8 mouse cellular contexts compared by ENCODE assay signal in the genomic region with DNA sequence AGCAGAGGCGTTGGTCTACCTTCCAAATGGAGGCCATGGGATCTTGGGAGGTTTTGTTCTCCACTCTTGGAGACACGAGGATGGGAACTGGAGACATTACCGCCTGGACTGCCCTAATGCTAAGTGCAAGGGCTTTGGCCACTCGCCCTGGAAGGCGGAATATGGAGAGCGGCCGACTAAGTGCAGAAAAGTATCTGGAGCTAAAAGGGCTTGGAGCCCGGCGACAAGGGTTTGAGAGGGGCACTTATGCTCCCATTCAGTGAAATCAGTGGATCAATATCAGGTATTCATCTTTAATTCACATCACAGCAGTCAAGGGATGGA. TPM values are rescaled to one million over a fixed set of nuclear protein-coding genes. Genes with fewer than 3 reads are reported as not detected.
A peak's percentile ranks its signal among the peaks of the same experiment; 100 is the strongest.
DNase-seq lines count a peak whose midpoint lies in the region; ATAC-seq and TF ChIP-seq lines count a peak whose summit lies in the region.

No protein-coding gene starts in this region.

- 2% methylated on average over 9 of the region's 9 CpGs for WGBS in kidney, adult 2 months
- WGBS in hindbrain, embryonic 13.5 days, result under 1% methylated on average over 9 of the region's 9 CpGs
- WGBS in midbrain, embryonic 14.5 days, result 0% methylated on average over 9 of the region's 9 CpGs

- no peak for TF ChIP-seq CTCF in kidney, adult 2 months (conservative IDR thresholded peaks at IDR 0.05; ENCODE audit: insufficient read depth, insufficient read length, low read depth, low read length)
- TF ChIP-seq CTCF in brain, embryonic 14.5 days (IDR thresholded peaks at IDR 0.05; ENCODE audit: borderline replicate concordance, extremely low read depth, insufficient read depth, insufficient read length), result no peak

- peak overlapping the region; percentile 62 for H3K4me3 ChIP-seq in kidney, adult 2 months (ENCODE audit: insufficient read depth, low read depth, low read length)
- peak overlapping the region; percentile 86 for H3K4me3 ChIP-seq in hindbrain, embryonic 13.5 days
- H3K4me3 ChIP-seq in midbrain, embryonic 14.5 days (replicated peaks; ENCODE audit: low read depth, low read length), result peak overlapping the region; percentile 87

- no peak for DNase-seq in kidney, adult 2 months
- no peak for DNase-seq in kidney, postnatal 25 days
- no peak for DNase-seq in brain, embryonic 14.5 days (ENCODE audit: low read depth)
- DNase-seq in midbrain, embryonic 14.5 days, result no peak
- no peak for DNase-seq in ovary, adult 18-20 months (ENCODE audit: low spot score)
- no peak for DNase-seq in spleen, postnatal 14 days (ENCODE audit: low spot score in 2 of 2)
- DNase-seq in yolk sac, embryonic 10.5 days (ENCODE audit: low spot score), result no peak

- peaks cover 2% of the 10 kb centered on the region; the same call in 1 of the 2 replicates for H3K36me3 ChIP-seq in kidney, adult 2 months (ENCODE audit: control insufficient read depth, insufficient read depth, low read length)
- H3K36me3 ChIP-seq in hindbrain, embryonic 13.5 days, result peaks cover 54% of the 10 kb centered on the region
- H3K36me3 ChIP-seq in midbrain, embryonic 14.5 days (ENCODE audit: control insufficient read depth, insufficient read depth, low read length), result peaks cover 50% of the 10 kb centered on the region

- H3K27ac ChIP-seq in kidney, adult 2 months (ENCODE audit: insufficient read depth, low read depth, low read length), result peak overlapping the region; percentile 61
- H3K27ac ChIP-seq in hindbrain, embryonic 13.5 days, result peak overlapping the region; percentile 93
- H3K27ac ChIP-seq in midbrain, embryonic 14.5 days (replicated peaks; ENCODE audit: low read depth, low read length), result peak overlapping the region; percentile 92

- peak overlapping the region; percentile 67 for H3K4me2 ChIP-seq in hindbrain, embryonic 13.5 days
- peak overlapping the region; percentile 69 for H3K4me2 ChIP-seq in midbrain, embryonic 14.5 days (ENCODE audit: low read length)

- H3K27me3 ChIP-seq in kidney, adult 2 months (replicated peaks; ENCODE audit: control insufficient read depth, insufficient read depth, low read length), result no peaks in the 10 kb centered on the region
- H3K27me3 ChIP-seq in hindbrain, embryonic 13.5 days, result no peaks in the 10 kb centered on the region
- no peaks in the 10 kb centered on the region for H3K27me3 ChIP-seq in midbrain, embryonic 14.5 days (ENCODE audit: control insufficient read depth, insufficient read depth, low read length)

- no peaks in the 10 kb centered on the region for H3K9me3 ChIP-seq in hindbrain, embryonic 13.5 days
- H3K9me3 ChIP-seq in midbrain, embryonic 14.5 days (ENCODE audit: control insufficient read depth, low read length), result no peaks in the 10 kb centered on the region

- ATAC-seq in hindbrain, embryonic 13.5 days (ENCODE audit: low FRiP score), result no peak
- ATAC-seq in midbrain, embryonic 14.5 days (ENCODE audit: low FRiP score, low TSS enrichment), result no peak; the same call in 1 of the 2 replicates

- 0 out of 2 replicates have a peak, but pooled peaks cover 2% of the 10 kb centered on the region for H3K4me1 ChIP-seq in kidney, adult 2 months (ENCODE audit: control insufficient read depth, insufficient read depth, low read length)
- peaks cover 45% of the 10 kb centered on the region for H3K4me1 ChIP-seq in hindbrain, embryonic 13.5 days (replicated peaks)
- H3K4me1 ChIP-seq in midbrain, embryonic 14.5 days (ENCODE audit: control insufficient read depth, insufficient read depth, low read length), result peaks cover 19% of the 10 kb centered on the region

- TF ChIP-seq POLR2A in kidney, adult 2 months (IDR thresholded peaks at IDR 0.05; ENCODE audit: low read depth, low read length), result no peak
- 0 out of 2 replicates have a peak, but pooled peaks have one; percentile 8 for TF ChIP-seq POLR2A in brain, embryonic 14.5 days (IDR thresholded peaks at IDR 0.05; ENCODE audit: borderline replicate concordance, extremely low read depth, insufficient read depth, insufficient read length, poor library complexity, severe bottlenecking)

- peak overlapping the region; percentile 81 for H3K9ac ChIP-seq in hindbrain, embryonic 13.5 days
- peak overlapping the region; percentile 72 for H3K9ac ChIP-seq in midbrain, embryonic 14.5 days (replicated peaks; ENCODE audit: low read length)

RNA-seq across cellular contexts. Expression of a gene that starts 0.7 kb away (rescaled TPM):
- 12.6 and 25.5 TPM in 2 replicates for polyA plus RNA-seq in kidney, adult 2 months (2012; rRNA removed)
- polyA plus RNA-seq in brain, embryonic 14.5 days (2012; rRNA removed), result 51.9 and 62.1 TPM in 2 replicates
- polyA plus RNA-seq in hindbrain, embryonic 13.5 days (2015; fragmentation: Nextera tagmentation; extraction: Ambion mirVana), result 174 and 190 TPM in 2 replicates
- polyA plus RNA-seq in midbrain, embryonic 14.5 days (2014; fragmentation: Nextera tagmentation; extraction: Ambion mirVana), result 162 TPM in 2 replicates

RNA-seq across cellular contexts. Expression of a gene that starts 5.3 kb away (rescaled TPM):
- 6.6 and 6.8 TPM in 2 replicates for polyA plus RNA-seq in kidney, adult 2 months (2012; rRNA removed)
- polyA plus RNA-seq in brain, embryonic 14.5 days (2012; rRNA removed), result 33.9 and 47.5 TPM in 2 replicates
- 14.2 and 16.5 TPM in 2 replicates for polyA plus RNA-seq in hindbrain, embryonic 13.5 days (2015; fragmentation: Nextera tagmentation; extraction: Ambion mirVana)
- 28.7 and 30.1 TPM in 2 replicates for polyA plus RNA-seq in midbrain, embryonic 14.5 days (2014; fragmentation: Nextera tagmentation; extraction: Ambion mirVana)
